Mouse (Mus musculus): ENCODE measurements around the gene Stxbp4. TPM values are rescaled to one million over a fixed set of nuclear protein-coding genes. Genes with fewer than 3 reads are reported as not detected.

Gene Stxbp4
- total RNA-seq, 2 experiments from 2014 or later = 9.4 to 12.2 TPM

GRCm38 (mm10) chr11:90481828-90482227 lies 156.1 kb downstream of the Stxbp4 start:
- no peak for DNase-seq (ENCODE audit: low spot score in 2 of 2)

- DNase-seq (ENCODE audit: low spot score in 2 of 2) = no peak
These were observed 167.6 kb downstream of the Stxbp4 start for GRCm38 (mm10) chr11:90470271-90470670.

GRCm38 (mm10) chr11:90464046-90464595 lies 173.8 kb downstream of the Stxbp4 start:
- no peak for DNase-seq (ENCODE audit: low spot score in 2 of 2)

- DNase-seq (ENCODE audit: low spot score in 2 of 2) = no peak
These were observed 177.4 kb downstream of the Stxbp4 start for GRCm38 (mm10) chr11:90460458-90460857.

GRCm38 (mm10) chr11:90452134-90452533 lies 185.8 kb downstream of the Stxbp4 start:
- DNase-seq (ENCODE audit: low spot score in 2 of 2) = no peak

- DNase-seq (ENCODE audit: low spot score in 2 of 2) = no peak
These were observed 186.4 kb downstream of the Stxbp4 start for GRCm38 (mm10) chr11:90451506-90451905.

- no peak for DNase-seq (ENCODE audit: low spot score in 2 of 2)
These were observed 195.4 kb downstream of the Stxbp4 start for GRCm38 (mm10) chr11:90442462-90442861.

- no peak for DNase-seq (ENCODE audit: low spot score in 2 of 2)
These were observed 197.0 kb downstream of the Stxbp4 start for GRCm38 (mm10) chr11:90440851-90441250.

GRCm38 (mm10) chr11:90438768-90439167 lies 199.1 kb downstream of the Stxbp4 start:
- no peak for DNase-seq (ENCODE audit: low spot score in 2 of 2)

Other genes starting within 250 kb of the Stxbp4 start
- gene Hlf, start 247.2 kb downstream of the Stxbp4 start, total RNA-seq (2021) = 10 to 100 TPM; 31.8 to 40.4 TPM
- gene Cox11, start 89 bp upstream of the Stxbp4 start, total RNA-seq (2021) = 10 to 100 TPM; 21.5 to 27.0 TPM
- gene Tom1l1, start 50.3 kb upstream of the Stxbp4 start, total RNA-seq (2021) = 10 to 100 TPM; 21.0 to 22.6 TPM

Data from layer of hippocampus, postnatal 14 days (tissue).